Mouse (Mus musculus): ENCODE measurements around the gene Ebpl. TPM values are rescaled to one million over a fixed set of nuclear protein-coding genes. Genes with fewer than 3 reads are reported as not detected.

Gene Ebpl
- polyA plus RNA-seq (2015; fragmentation: Nextera tagmentation; extraction: Ambion mirVana): 8.1 and 8.2 TPM in 2 replicates

GRCm38 (mm10) chr14:61360131-61360980 is at the start of gene Ebpl:
Gene Ebpl (minus strand): TSS chr14:61360439.
- no peaks in the 10 kb centered on the region for H3K9me3 ChIP-seq (ENCODE audit: control insufficient read depth, low read length)
- H3K4me3 ChIP-seq (ENCODE audit: low read length): peak within 1 kb of the TSS; percentile 78
- H3K27me3 ChIP-seq (replicated peaks; ENCODE audit: control insufficient read depth, insufficient read depth, low read length): no peaks in the 10 kb centered on the region
- peak; percentile 96 for ATAC-seq
- peak within 1 kb of the TSS; percentile 88 for H3K27ac ChIP-seq (ENCODE audit: low read length)
- H3K4me2 ChIP-seq (ENCODE audit: low read depth, low read length): peak within 1 kb of the TSS; percentile 65
- no peaks in the 10 kb centered on the region for H3K36me3 ChIP-seq (ENCODE audit: control insufficient read depth, insufficient read depth, low read length)
- peak within 1 kb of the TSS; percentile 89 for H3K9ac ChIP-seq (ENCODE audit: low read depth, low read length)
- 2% methylated on average over 40 of the region's 40 CpGs for WGBS
- H3K4me1 ChIP-seq (ENCODE audit: control insufficient read depth, insufficient read depth, low read length): peaks cover 12% of the 10 kb centered on the region

GRCm38 (mm10) chr14:61410020-61410419 is 49.8 kb upstream of the Ebpl start:
- no peak overlapping the region for H3K4me3 ChIP-seq (ENCODE audit: low read length)
- H3K9ac ChIP-seq (ENCODE audit: low read depth, low read length): no peak overlapping the region
- H3K27me3 ChIP-seq (replicated peaks; ENCODE audit: control insufficient read depth, insufficient read depth, low read length): no peaks in the 10 kb centered on the region
- peaks cover 5% of the 10 kb centered on the region; the same call in 1 of the 2 replicates for H3K4me1 ChIP-seq (ENCODE audit: control insufficient read depth, insufficient read depth, low read length)
- H3K4me2 ChIP-seq (ENCODE audit: low read depth, low read length): no peak overlapping the region
- 50% methylated on average over 2 of the region's 2 CpGs for WGBS
- ATAC-seq: no peak
- no peaks in the 10 kb centered on the region for H3K36me3 ChIP-seq (ENCODE audit: control insufficient read depth, insufficient read depth, low read length)
- H3K9me3 ChIP-seq (ENCODE audit: control insufficient read depth, low read length): no peaks in the 10 kb centered on the region
- no peak overlapping the region for H3K27ac ChIP-seq (ENCODE audit: low read length)

DNA sequence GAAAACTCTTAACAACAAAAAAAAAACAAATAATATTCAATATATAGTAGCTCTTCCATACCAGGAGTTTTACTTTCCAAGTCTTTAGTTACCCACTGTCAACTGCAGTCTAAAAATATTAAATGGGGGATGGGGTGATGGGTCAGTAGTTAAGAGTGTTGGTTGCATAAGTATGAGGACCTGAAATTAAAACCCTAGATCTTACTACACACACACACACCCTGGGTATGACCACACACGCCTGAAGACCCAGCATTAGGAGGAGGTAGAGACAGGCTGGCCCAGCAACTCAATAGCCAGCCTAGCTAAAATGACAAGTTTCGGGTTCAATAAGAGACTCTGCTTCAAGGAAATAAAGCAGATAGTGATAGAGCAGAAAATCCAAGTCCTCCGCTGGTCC is 46.8 kb upstream of the Ebpl start:
- H3K36me3 ChIP-seq (ENCODE audit: control insufficient read depth, insufficient read depth, low read length): no peaks in the 10 kb centered on the region
- H3K4me2 ChIP-seq (ENCODE audit: low read depth, low read length): no peak overlapping the region
- no peak overlapping the region for H3K4me3 ChIP-seq (ENCODE audit: low read length)
- H3K4me1 ChIP-seq (ENCODE audit: control insufficient read depth, insufficient read depth, low read length): peaks cover 5% of the 10 kb centered on the region; the same call in 1 of the 2 replicates
- no peaks in the 10 kb centered on the region for H3K27me3 ChIP-seq (replicated peaks; ENCODE audit: control insufficient read depth, insufficient read depth, low read length)
- H3K9me3 ChIP-seq (ENCODE audit: control insufficient read depth, low read length): no peaks in the 10 kb centered on the region
- no peak overlapping the region for H3K27ac ChIP-seq (ENCODE audit: low read length)
- WGBS: 92% methylated on average over 3 of the region's 3 CpGs
- no peak overlapping the region for H3K9ac ChIP-seq (ENCODE audit: low read depth, low read length)
- ATAC-seq: no peak

GRCm38 (mm10) chr14:61405761-61406160 is 45.5 kb upstream of the Ebpl start:
- Histone ChIP-seq H3K4me3 (ENCODE audit: low read length) (no peak overlapping the region), H3K27ac (ENCODE audit: low read length) (no peak overlapping the region), H3K9ac (ENCODE audit: low read depth, low read length) (no peak overlapping the region), H3K27me3 (replicated peaks; ENCODE audit: control insufficient read depth, insufficient read depth, low read length) (no peaks in the 10 kb centered on the region), H3K9me3 (ENCODE audit: control insufficient read depth, low read length) (no peaks in the 10 kb centered on the region), H3K4me2 (ENCODE audit: low read depth, low read length) (no peak overlapping the region), H3K36me3 (ENCODE audit: control insufficient read depth, insufficient read depth, low read length) (no peaks in the 10 kb centered on the region), H3K4me1 (ENCODE audit: control insufficient read depth, insufficient read depth, low read length) (peaks cover 3% of the 10 kb centered on the region; the same call in 1 of the 2 replicates)
- no peak for ATAC-seq

DNA sequence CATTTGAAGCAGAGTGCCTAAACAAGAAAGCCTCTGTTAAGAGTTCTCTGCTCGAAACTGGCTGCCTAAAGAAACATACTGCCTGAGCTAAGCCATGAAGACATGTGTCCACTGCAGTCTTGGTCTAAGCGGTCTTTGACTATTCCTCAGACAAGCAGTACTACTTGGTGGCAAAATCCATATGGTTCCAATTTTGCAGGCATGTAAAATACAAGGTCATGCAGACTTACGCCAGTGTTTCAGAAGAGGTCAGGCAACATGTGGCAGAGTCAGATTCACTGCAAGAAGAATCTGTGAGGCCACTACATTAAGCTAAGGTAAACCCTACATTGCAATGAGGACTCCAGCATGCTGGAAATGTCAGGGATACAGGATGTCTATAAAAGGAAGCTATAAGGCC is 44.7 kb upstream of the Ebpl start:
- no peak overlapping the region for H3K9ac ChIP-seq (ENCODE audit: low read depth, low read length)
- no peak overlapping the region for H3K27ac ChIP-seq (ENCODE audit: low read length)
- ATAC-seq: no peak
- H3K36me3 ChIP-seq (ENCODE audit: control insufficient read depth, insufficient read depth, low read length): no peaks in the 10 kb centered on the region
- H3K4me1 ChIP-seq (ENCODE audit: control insufficient read depth, insufficient read depth, low read length): peaks cover 1% of the 10 kb centered on the region; the same call in 1 of the 2 replicates
- H3K27me3 ChIP-seq (replicated peaks; ENCODE audit: control insufficient read depth, insufficient read depth, low read length): no peaks in the 10 kb centered on the region
- no peak overlapping the region for H3K4me2 ChIP-seq (ENCODE audit: low read depth, low read length)
- no peak overlapping the region for H3K4me3 ChIP-seq (ENCODE audit: low read length)
- WGBS: 90% methylated on average over 3 of the region's 3 CpGs
- H3K9me3 ChIP-seq (ENCODE audit: control insufficient read depth, low read length): no peaks in the 10 kb centered on the region

DNA sequence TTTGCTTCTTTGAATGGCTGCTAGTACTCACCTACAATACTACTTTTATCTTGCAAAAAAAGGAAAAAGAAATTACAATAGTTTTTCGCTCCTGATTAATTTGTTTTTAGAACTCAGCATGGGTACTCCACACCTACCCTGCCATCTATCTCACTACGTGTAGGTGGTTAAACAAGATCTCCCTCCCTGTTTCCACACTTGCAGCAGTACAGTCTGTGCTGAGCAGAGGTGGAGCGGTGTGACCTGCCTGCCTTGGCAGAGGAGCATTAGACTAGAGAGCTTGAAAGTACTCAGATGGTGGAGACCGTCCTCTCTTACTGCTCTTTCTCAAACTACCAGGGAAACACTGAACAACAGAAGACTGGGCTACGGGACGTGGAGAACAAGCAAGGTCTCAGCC is 34.5 kb upstream of the Ebpl start:
- Histone ChIP-seq H3K9me3 (ENCODE audit: control insufficient read depth, low read length) (no peaks in the 10 kb centered on the region), H3K4me2 (ENCODE audit: low read depth, low read length) (no peak overlapping the region), H3K4me3 (ENCODE audit: low read length) (no peak overlapping the region), H3K9ac (ENCODE audit: low read depth, low read length) (no peak overlapping the region), H3K36me3 (ENCODE audit: control insufficient read depth, insufficient read depth, low read length) (no peaks in the 10 kb centered on the region), H3K27me3 (replicated peaks; ENCODE audit: control insufficient read depth, insufficient read depth, low read length) (no peaks in the 10 kb centered on the region), H3K27ac (ENCODE audit: low read length) (no peak overlapping the region), H3K4me1 (ENCODE audit: control insufficient read depth, insufficient read depth, low read length) (no peaks in the 10 kb centered on the region)
- no peak for ATAC-seq
- 85% methylated on average over 6 of the region's 6 CpGs for WGBS

DNA sequence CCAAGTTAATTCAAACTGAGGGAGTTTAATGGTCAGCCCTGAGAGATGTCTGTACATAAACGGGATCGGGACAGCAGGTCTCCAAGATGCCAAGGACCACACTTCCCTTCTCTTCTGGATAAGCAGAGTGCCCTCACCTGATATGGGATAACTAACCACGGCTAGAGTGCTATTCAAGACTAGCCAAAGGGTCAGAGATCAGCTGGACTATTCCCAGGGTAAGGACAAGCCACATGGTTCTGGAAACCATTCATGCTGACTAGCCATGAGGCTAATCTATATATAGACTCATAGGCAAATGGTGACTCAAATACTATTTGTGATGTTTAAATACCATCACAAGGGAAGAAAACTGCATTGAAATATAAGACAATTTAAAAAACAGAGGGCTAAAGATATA is 30.3 kb upstream of the Ebpl start:
- Histone ChIP-seq H3K4me2 (ENCODE audit: low read depth, low read length) (no peak overlapping the region), H3K36me3 (ENCODE audit: control insufficient read depth, insufficient read depth, low read length) (no peaks in the 10 kb centered on the region), H3K27me3 (replicated peaks; ENCODE audit: control insufficient read depth, insufficient read depth, low read length) (no peaks in the 10 kb centered on the region), H3K27ac (ENCODE audit: low read length) (no peak overlapping the region), H3K4me1 (ENCODE audit: control insufficient read depth, insufficient read depth, low read length) (no peaks in the 10 kb centered on the region), H3K9ac (ENCODE audit: low read depth, low read length) (no peak overlapping the region), H3K4me3 (ENCODE audit: low read length) (no peak overlapping the region), H3K9me3 (ENCODE audit: control insufficient read depth, low read length) (no peaks in the 10 kb centered on the region)
- 78% methylated on average over 3 of the region's 3 CpGs for WGBS
- no peak for ATAC-seq

- no peak for ATAC-seq
- H3K4me2 ChIP-seq (ENCODE audit: low read depth, low read length): no peak overlapping the region
- peaks cover 8% of the 10 kb centered on the region; the same call in 1 of the 2 replicates for H3K36me3 ChIP-seq (ENCODE audit: control insufficient read depth, insufficient read depth, low read length)
- 90% methylated on average over 2 of the region's 2 CpGs for WGBS
- H3K27me3 ChIP-seq (replicated peaks; ENCODE audit: control insufficient read depth, insufficient read depth, low read length): no peaks in the 10 kb centered on the region
- no peak overlapping the region for H3K4me3 ChIP-seq (ENCODE audit: low read length)
- no peak overlapping the region for H3K9ac ChIP-seq (ENCODE audit: low read depth, low read length)
- no peaks in the 10 kb centered on the region for H3K4me1 ChIP-seq (ENCODE audit: control insufficient read depth, insufficient read depth, low read length)
- H3K27ac ChIP-seq (ENCODE audit: low read length): no peak overlapping the region
- H3K9me3 ChIP-seq (ENCODE audit: control insufficient read depth, low read length): no peaks in the 10 kb centered on the region
Observed at GRCm38 (mm10) chr14:61367290-61367689, 7.1 kb upstream of the Ebpl start.

- 89% methylated on average over 3 of the region's 3 CpGs for WGBS
- Histone ChIP-seq H3K4me1 (ENCODE audit: control insufficient read depth, insufficient read depth, low read length) (peaks cover 12% of the 10 kb centered on the region), H3K36me3 (ENCODE audit: control insufficient read depth, insufficient read depth, low read length) (peaks cover 4% of the 10 kb centered on the region; the same call in 1 of the 2 replicates), H3K9ac (ENCODE audit: low read depth, low read length) (no peak overlapping the region), H3K4me2 (ENCODE audit: low read depth, low read length) (no peak overlapping the region), H3K9me3 (ENCODE audit: control insufficient read depth, low read length) (no peaks in the 10 kb centered on the region), H3K27ac (ENCODE audit: low read length) (no peak overlapping the region), H3K27me3 (replicated peaks; ENCODE audit: control insufficient read depth, insufficient read depth, low read length) (no peaks in the 10 kb centered on the region), H3K4me3 (ENCODE audit: low read length) (no peak overlapping the region)
- ATAC-seq: no peak
Observed at GRCm38 (mm10) chr14:61364656-61365055, 4.4 kb upstream of the Ebpl start.
